Mouse (Mus musculus) stomach, postnatal 0 days (tissue): ENCODE results near the gene Cacna2d1. TPM values are rescaled to one million over a fixed set of nuclear protein-coding genes. Genes with fewer than 3 reads are reported as not detected.

Experiments
- ATAC-seq: fragments of 200-750 bp; cut with Nextera tagmentation; 2 replicates; pipeline ENCODE4 v1.8.0; 2017; ENCODE audit not compliant: low FRiP score, low TSS enrichment
- DNase-seq: peaks from one replicate; pipeline ENCODE4 v3.0.0-alpha.2; 2016; ENCODE audit warnings: low spot score
- H3K27ac ChIP-seq: fragments of 300-500 bp; sonication (generic); replicated peaks from 2 replicates; pipeline ENCODE4 v1.5.1; 2014; ENCODE audit warnings: mild to moderate bottlenecking, control low read depth
- H3K27me3 ChIP-seq: fragments of 300-500 bp; sonication (generic); 2 replicates; pipeline ENCODE4 v1.6.1; 2014; ENCODE audit warnings: low read length; ENCODE audit not compliant: control insufficient read depth, insufficient read depth
- H3K36me3 ChIP-seq: fragments of 300-500 bp; sonication (generic); 2 replicates; pipeline ENCODE4 v1.6.1; 2014; ENCODE audit warnings: low read length, mixed read lengths; ENCODE audit not compliant: control insufficient read depth, insufficient read depth
- H3K4me1 ChIP-seq: fragments of 300-500 bp; sonication (generic); replicated peaks from 2 replicates; pipeline ENCODE4 v1.6.1; 2014; ENCODE audit warnings: antibody characterized with exemption; ENCODE audit not compliant: control insufficient read depth, insufficient read depth
- H3K4me2 ChIP-seq: fragments of 300-500 bp; sonication (generic); replicated peaks from 2 replicates; pipeline ENCODE4 v1.6.1; 2014; ENCODE audit warnings: low read depth, mild to moderate bottlenecking, control low read depth, moderate library complexity
- H3K4me3 ChIP-seq: fragments of 300-500 bp; sonication (generic); 2 replicates; pipeline ENCODE4 v1.5.1; 2014; ENCODE audit warnings: low read depth, low read length, control low read depth
- H3K9ac ChIP-seq: fragments of 300-500 bp; sonication (generic); 2 replicates; pipeline ENCODE4 v1.6.1; 2014; ENCODE audit warnings: mild to moderate bottlenecking, low read length, control low read depth, mixed read lengths
- H3K9me3 ChIP-seq: fragments of 300-500 bp; sonication (generic); 2 replicates; pipeline ENCODE4 v1.6.1; 2016; ENCODE audit warnings: low read length; ENCODE audit not compliant: control insufficient read depth
- CTCF ChIP-seq: IDR thresholded peaks from 2 replicates; pipeline ENCODE4 v1.5.1; 2016; ENCODE audit warnings: antibody characterized with exemption, low read depth, mild to moderate bottlenecking, moderate library complexity
- EP300 ChIP-seq: optimal IDR thresholded peaks from 2 replicates; pipeline ENCODE3; 2016; ENCODE audit warnings: antibody characterized with exemption
- WGBS: fragments of 180-500 bp; shearing (Covaris S2); extraction: QIAGEN DNeasy Blood & Tissue Kit; methylation state at CpG from one replicate; pipeline ENCODE4 v1.1.7; 2014; 5-methylcytosine and 5-hydroxymethylcytosine counted together
- polyA plus RNA-seq: library from polyadenylated mRNA; unstranded; fragments of >200 nt; fragmentation: Nextera tagmentation; extraction: Ambion mirVana; gene quantifications from 2 replicates; pipeline ENCODE4 v1.2.1, GENCODE M21; 2015

Cacna2d1 gene
- polyA plus RNA-seq, 1 experiment from 2014 or later: 7.5 TPM

GRCm38 (mm10) chr5:16234891-16235290 is 300.4 kb downstream of the Cacna2d1 start:
- 61% methylated on average over 6 of the region's 6 CpGs for WGBS
- TF ChIP-seq EP300 (no peak), CTCF (no peak)
- Histone ChIP-seq H3K4me3 (no peak overlapping the region), H3K4me1 (no peaks in the 10 kb centered on the region), H3K27me3 (no peaks in the 10 kb centered on the region), H3K27ac (no peak overlapping the region), H3K9me3 (no peaks in the 10 kb centered on the region), H3K36me3 (no peaks in the 10 kb centered on the region), H3K9ac (no peak overlapping the region), H3K4me2 (no peak overlapping the region)
- DNase-seq (no peak), ATAC-seq (no peak)

GRCm38 (mm10) chr5:16235864-16236263 is 301.4 kb downstream of the Cacna2d1 start:
- no peak overlapping the region for H3K27ac ChIP-seq
- H3K9ac ChIP-seq: no peak overlapping the region
- H3K9me3 ChIP-seq: no peaks in the 10 kb centered on the region
- H3K36me3 ChIP-seq: no peaks in the 10 kb centered on the region
- no peak overlapping the region for H3K4me2 ChIP-seq
- ATAC-seq (no peak), DNase-seq (no peak)
- H3K4me3 ChIP-seq: no peak overlapping the region
- WGBS: 88% methylated on average over 2 of the region's 2 CpGs
- H3K4me1 ChIP-seq: no peaks in the 10 kb centered on the region
- TF ChIP-seq CTCF: no peak
- no peaks in the 10 kb centered on the region for H3K27me3 ChIP-seq

- ATAC-seq: no peak
- H3K27ac ChIP-seq: no peak overlapping the region
- no peak overlapping the region for H3K9ac ChIP-seq
- TF ChIP-seq EP300: no peak
- no peak for TF ChIP-seq CTCF
- H3K4me2 ChIP-seq: no peak overlapping the region
- H3K27me3 ChIP-seq: no peaks in the 10 kb centered on the region
- WGBS: 76% methylated on average over 4 of the region's 4 CpGs
- no peaks in the 10 kb centered on the region for H3K4me1 ChIP-seq
- H3K9me3 ChIP-seq: no peaks in the 10 kb centered on the region
- DNase-seq: no peak
- H3K36me3 ChIP-seq: no peaks in the 10 kb centered on the region
- no peak overlapping the region for H3K4me3 ChIP-seq
Measured at GRCm38 (mm10) chr5:16236608-16237007, 302.1 kb downstream of the Cacna2d1 start.

GRCm38 (mm10) chr5:16237972-16238371 is 303.5 kb downstream of the Cacna2d1 start:
- TF ChIP-seq CTCF (no peak), EP300 (no peak)
- no peaks in the 10 kb centered on the region for H3K4me1 ChIP-seq
- no peak overlapping the region for H3K4me3 ChIP-seq
- no peak overlapping the region for H3K9ac ChIP-seq
- H3K27ac ChIP-seq: no peak overlapping the region
- ATAC-seq: no peak
- no peaks in the 10 kb centered on the region for H3K9me3 ChIP-seq
- 23% methylated on average over 5 of the region's 5 CpGs for WGBS
- H3K36me3 ChIP-seq: no peaks in the 10 kb centered on the region
- no peak for DNase-seq
- no peak overlapping the region for H3K4me2 ChIP-seq
- H3K27me3 ChIP-seq: no peaks in the 10 kb centered on the region

- Histone ChIP-seq H3K36me3 (no peaks in the 10 kb centered on the region), H3K4me3 (no peak overlapping the region), H3K4me1 (no peaks in the 10 kb centered on the region), H3K27me3 (no peaks in the 10 kb centered on the region), H3K9me3 (no peaks in the 10 kb centered on the region), H3K27ac (no peak overlapping the region), H3K9ac (no peak overlapping the region), H3K4me2 (no peak overlapping the region)
- TF ChIP-seq CTCF: no peak
- TF ChIP-seq EP300: no peak
- 91% methylated on average over 3 of the region's 3 CpGs for WGBS
- ATAC-seq (no peak), DNase-seq (no peak)
Measured at GRCm38 (mm10) chr5:16240255-16240654, 305.8 kb downstream of the Cacna2d1 start.

- Histone ChIP-seq H3K9ac (no peak overlapping the region), H3K27me3 (no peaks in the 10 kb centered on the region), H3K9me3 (no peaks in the 10 kb centered on the region), H3K4me3 (no peak overlapping the region), H3K27ac (no peak overlapping the region), H3K4me2 (no peak overlapping the region), H3K36me3 (no peaks in the 10 kb centered on the region), H3K4me1 (no peaks in the 10 kb centered on the region)
- 81% methylated on average over 2 of the region's 2 CpGs for WGBS
- no peak for DNase-seq
- no peak for ATAC-seq
- TF ChIP-seq EP300 (no peak), CTCF (no peak)
Measured at GRCm38 (mm10) chr5:16243599-16243998, 309.1 kb downstream of the Cacna2d1 start.
